Mouse (Mus musculus) adrenal gland, postnatal 14 days (tissue): ENCODE measurements around the gene Rnf123. TPM values are rescaled to one million over a fixed set of nuclear protein-coding genes. Genes with fewer than 3 reads are reported as not detected.

Source experiments
- DNase-seq: peaks from one replicate; pipeline ENCODE4 v3.0.0; 2021; ENCODE audit warnings: mixed read lengths
- total RNA-seq: library from RNA; stranded (reverse); gene quantifications from 2 replicates; pipeline ENCODE4 v1.2.3, GENCODE M21; 2021

Rnf123 gene
- total RNA-seq, 1 experiment from 2014 or later: 66.6 TPM

DNA sequence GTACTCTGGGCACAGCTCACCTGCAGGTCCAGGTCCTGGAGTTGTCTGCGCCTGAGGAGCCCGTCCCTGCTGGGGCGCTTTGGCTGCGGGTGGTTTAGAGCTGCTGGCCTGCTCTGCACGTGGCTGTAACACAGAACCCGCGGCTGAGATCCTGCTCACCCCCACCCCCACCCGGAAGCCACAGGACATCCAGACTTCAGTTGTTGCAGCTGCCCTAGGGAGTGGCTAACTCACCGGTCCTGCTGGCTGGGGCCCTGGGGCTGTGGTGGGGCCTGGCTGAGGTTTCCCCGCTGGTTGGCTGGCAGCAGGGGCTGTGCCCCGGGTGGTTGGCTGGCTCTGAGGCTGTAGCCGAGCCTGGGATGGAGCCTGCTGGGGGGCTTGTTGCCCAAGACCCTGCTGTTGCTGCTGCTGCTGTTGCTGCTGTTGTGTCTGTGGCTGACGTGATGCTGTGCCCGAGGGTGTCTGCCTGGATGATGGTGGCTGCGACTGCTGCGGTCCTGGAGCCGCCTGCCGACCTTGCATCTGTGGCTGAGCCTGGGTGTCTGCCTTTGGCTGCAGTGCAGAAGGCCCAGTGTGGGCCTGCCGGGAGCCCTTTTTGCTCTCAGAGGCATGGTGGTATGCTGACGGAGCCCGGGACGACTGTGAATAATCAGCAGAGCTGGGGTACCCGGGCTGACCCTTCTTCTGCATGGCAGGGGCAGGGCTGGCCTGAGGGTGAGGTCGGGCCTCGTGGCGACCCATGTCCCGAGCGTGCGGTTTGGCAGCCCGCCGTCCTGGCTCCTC, 21.8 kb upstream of the Rnf123 start:
- DNase-seq: peak; percentile 38

- no peak for DNase-seq
These were observed 16.5 kb upstream of the Rnf123 start for GRCm38 (mm10) chr9:108099619-108100018.

GRCm38 (mm10) chr9:108095949-108096712, 13.0 kb upstream of the Rnf123 start:
- DNase-seq: no peak

- peak; percentile 79 for DNase-seq
These were observed 12.4 kb upstream of the Rnf123 start for GRCm38 (mm10) chr9:108095518-108095917.

GRCm38 (mm10) chr9:108094998-108095411, 11.9 kb upstream of the Rnf123 start:
- no peak for DNase-seq

DNA sequence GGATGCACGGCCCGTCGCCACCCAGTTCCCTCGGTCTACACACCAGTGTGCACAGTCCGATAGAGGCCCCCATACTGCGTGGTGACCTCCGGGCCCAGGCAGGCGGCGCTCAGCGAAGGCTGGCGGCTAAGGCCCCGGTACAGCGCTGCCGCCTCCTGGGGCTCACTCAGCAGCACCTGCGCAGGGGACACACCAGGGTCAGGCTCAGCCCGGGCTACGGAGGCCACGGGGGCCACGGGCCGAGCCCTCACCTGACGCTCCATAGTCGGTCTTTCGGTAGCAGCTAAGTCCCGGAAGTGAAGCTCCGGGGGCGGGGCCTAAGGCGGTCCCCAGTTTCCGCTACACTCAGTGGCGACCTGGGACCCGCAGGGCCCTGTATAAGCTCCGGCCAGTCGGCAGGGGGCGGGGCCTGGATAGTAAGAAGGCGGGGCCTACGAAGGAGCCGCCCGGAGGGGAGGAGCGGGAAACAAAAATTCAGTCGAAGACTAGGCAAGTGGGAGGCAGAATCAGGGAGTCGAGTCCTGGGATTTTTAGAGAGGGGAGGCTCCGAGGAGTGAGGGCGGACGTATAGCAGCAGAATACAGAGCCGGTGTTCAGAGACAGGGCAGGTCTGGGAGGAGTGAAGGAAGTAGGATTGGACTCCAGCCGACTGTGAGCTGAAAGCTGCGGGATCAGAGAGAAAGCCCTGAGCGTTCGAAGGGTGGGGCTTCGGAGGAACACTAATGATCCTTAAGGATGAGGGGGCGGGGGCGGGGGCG, 11.2 kb upstream of the Rnf123 start, which contains the start of gene Apeh:
Gene Apeh (minus strand): TSS at position 423 of the 758 bp plus-strand sequence.
- peak; percentile 98 for DNase-seq

DNA sequence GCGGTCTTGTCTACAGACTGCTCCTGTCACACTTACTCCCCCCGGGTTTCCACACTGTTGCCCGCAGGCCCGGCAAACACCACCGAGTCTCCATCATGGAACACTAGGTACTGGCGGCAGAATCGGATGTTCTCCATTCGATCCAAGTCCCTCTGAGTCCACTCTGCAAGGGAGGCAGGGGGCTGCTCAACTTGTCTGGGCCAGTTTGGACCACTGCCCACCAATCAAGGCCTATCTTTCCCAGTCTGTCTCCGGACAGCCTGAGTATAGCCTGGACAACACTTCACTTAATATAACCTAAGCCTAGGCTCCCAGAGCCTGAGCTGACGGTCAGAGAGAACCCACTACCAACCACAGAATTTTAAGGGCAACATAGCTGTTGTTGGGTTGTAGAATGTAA, 10.4 kb upstream of the Rnf123 start:
- DNase-seq: no peak

DNA sequence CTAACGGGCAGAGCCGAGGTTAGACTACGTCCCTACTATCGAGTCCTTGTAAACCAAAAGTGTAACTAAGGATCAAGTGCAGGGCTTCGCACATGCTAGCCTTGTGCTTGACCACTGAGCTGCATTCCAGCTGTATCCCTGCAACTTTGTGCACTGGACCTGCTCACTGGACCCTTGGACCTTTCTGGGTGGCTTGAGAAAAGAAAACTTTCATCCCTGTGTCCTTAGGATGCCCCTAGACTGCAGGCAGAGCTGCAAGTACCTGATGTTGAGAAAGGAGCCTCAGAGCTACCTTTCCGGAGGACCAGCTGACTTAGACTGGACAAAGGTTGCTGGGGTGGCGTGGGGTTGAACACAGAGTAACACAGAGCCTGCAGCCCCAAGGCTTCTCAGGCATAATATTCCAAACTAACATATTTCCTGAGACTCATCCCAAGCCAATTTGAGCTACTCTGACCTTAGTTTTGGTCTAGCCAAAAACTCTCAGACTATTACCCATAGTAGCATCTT, 7.5 kb upstream of the Rnf123 start:
- DNase-seq: no peak

- DNase-seq: no peak
These were observed 2.1 kb upstream of the Rnf123 start for GRCm38 (mm10) chr9:108085261-108085660.

- no peak for DNase-seq
These were observed 415 bp upstream of the Rnf123 start for GRCm38 (mm10) chr9:108083561-108083960.

GRCm38 (mm10) chr9:108082549-108082948, 597 bp downstream of the Rnf123 start:
- no peak for DNase-seq

DNA sequence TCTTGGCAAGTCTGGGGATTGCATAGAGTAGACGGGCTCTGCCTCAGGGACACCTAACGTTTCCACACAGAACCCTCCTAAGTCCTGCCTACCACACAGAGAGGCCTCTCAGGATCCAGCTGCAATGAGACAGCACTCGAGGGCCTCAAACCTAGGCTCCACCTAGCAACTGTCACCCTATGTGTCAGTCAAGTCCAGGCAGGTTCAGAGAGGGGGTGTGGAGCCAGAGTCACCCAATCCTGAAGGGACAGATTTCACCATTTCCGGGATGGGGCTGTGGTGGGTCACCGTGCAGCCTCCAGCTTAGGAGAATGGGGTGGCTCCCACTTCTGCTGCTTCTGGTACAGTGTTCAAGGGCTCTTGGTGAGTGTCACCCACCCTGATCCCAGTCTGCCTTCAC, 3.0 kb downstream of the Rnf123 start, which contains the start of gene Mst1:
Gene Mst1 (plus strand): TSS at position 269 of the 400 bp plus-strand sequence.
- no peak for DNase-seq

DNA sequence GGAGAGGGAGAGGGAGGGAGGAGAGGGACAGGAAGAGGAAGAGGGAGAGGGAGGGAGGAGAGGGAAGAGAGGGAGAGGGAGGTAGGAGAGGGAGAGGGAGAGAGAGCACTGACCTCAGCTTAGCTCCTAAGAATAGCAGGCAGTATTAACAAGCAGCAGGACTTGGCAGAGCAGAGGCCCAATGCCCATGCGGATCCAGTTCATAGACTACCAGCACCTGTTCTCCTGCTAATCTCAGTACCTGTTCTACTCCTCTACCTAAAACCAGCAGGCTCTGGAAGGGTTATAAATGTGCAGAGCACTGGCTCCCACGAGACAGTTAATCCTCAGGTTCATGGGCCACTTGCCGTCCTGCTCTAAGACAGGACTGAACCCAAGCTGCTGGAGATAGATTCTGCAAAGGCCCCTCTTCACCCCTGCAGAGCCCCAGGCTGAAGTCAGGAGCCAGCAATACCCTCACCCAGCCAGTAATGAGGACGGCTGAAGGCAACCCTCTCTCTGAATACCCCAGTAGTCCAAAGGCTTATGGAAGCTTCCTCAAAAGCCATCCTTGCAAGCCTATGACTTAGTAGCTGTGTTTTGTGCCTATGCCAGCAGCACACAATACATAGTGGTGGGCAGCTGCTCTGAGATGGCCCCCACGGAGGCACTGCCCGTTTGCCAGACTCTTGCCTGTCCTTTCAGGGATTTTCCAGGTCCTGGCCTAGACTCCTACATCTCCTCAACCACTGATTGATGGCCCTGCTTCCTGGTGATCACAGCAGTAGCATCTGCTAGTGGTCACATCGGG, 9.8 kb downstream of the Rnf123 start:
- DNase-seq: no peak

- DNase-seq: no peak
These were observed 10.6 kb downstream of the Rnf123 start for GRCm38 (mm10) chr9:108072481-108072924.

- DNase-seq: no peak
These were observed 11.3 kb downstream of the Rnf123 start for GRCm38 (mm10) chr9:108071801-108072200.

GRCm38 (mm10) chr9:108069529-108069928, 13.6 kb downstream of the Rnf123 start:
- no peak for DNase-seq

GRCm38 (mm10) chr9:108069007-108069406, 14.1 kb downstream of the Rnf123 start:
- DNase-seq: no peak

DNA sequence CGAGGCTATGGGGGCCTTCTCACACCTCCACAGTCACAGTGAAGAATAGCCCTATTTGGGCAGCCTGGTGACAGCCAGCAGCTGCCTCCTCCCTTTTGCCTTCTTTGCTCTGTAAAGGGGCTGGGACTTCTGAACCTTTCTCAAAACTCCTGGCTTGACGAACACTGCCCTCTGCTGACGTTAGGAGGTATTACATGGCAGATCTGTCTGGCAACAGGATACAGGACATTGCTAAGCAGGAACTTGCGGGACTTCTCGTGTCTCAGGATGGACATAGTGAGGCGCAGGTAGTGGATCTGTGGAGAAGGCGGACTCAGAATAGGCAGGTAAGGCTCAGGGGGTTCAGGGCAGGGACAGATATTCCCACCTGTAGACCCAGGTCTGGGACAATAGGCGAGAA, 15.2 kb downstream of the Rnf123 start:
- DNase-seq: peak; percentile 89

- no peak for DNase-seq
These were observed 15.9 kb downstream of the Rnf123 start for GRCm38 (mm10) chr9:108067199-108067598.

- peak; percentile 82 for DNase-seq
These were observed 17.6 kb downstream of the Rnf123 start for GRCm38 (mm10) chr9:108065491-108066011.

DNA sequence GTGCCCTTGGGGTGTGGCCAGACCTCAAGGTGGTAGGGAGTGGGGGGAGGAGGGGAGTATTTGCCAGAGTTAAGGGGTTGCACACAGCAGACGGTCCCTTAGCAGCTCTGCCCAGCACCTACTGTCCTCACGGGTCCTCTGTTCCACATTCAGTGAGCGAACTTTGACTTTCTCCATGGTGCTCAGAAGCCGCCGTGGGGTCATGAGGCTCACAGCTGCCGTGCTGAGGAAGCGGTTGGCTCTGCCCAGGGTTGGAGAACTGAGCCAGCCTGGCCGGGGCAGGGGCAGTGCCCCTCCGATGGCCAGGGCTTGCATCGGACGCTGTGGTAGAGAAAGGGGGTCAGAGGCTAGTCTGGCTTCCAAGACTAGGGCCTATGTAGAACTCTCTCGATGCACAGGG, 19.8 kb downstream of the Rnf123 start:
- DNase-seq: no peak
